Mouse (Mus musculus): ENCODE data around the gene Synj2. TPM values are rescaled to one million over a fixed set of nuclear protein-coding genes. Genes with fewer than 3 reads are reported as not detected.

Gene Synj2
- 21.5 TPM for total RNA-seq (2023)

DNA sequence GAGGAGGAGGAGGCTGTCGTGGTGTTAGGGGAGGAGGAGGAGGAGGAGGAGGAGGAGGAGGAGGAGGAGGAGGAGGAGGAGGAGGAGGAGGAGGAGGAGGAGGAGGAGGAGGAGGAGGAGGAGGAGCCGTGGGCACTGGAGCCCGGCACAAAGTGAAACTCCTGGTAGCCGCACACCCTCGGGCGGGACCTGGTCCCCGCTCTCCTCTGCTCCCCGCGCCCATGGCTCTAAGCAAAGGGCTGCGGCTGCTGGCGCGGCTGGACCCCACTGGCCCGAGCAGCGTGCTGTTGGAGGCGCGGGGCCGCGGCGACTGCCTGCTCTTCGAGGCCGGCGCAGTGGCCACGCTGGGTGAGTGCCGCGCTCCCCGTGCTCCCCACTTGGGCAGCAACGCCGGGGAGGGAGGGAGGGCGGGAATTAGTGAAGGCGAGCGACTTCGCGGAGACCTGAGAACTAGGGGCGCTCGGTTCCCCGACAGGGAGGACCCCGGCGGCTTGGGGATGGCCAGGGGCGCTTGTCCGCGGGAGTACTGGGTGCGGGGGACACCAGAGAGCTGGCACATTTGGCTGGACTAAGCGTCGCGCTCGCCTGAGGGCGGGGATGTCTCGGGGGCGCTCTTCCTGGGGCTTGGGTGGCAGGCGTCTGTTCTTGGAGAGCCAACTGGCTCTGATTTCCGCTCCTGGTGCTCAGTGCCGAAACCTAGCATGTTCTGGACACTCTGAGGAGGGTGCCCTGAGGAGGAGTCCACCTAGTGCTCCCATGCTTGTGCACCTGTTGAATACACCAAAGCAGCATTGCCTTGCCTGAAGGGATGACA is at the start of gene Synj2:
TSS of gene Synj2 (plus strand) at position 51 of the 814 bp plus-strand sequence.

DNA sequence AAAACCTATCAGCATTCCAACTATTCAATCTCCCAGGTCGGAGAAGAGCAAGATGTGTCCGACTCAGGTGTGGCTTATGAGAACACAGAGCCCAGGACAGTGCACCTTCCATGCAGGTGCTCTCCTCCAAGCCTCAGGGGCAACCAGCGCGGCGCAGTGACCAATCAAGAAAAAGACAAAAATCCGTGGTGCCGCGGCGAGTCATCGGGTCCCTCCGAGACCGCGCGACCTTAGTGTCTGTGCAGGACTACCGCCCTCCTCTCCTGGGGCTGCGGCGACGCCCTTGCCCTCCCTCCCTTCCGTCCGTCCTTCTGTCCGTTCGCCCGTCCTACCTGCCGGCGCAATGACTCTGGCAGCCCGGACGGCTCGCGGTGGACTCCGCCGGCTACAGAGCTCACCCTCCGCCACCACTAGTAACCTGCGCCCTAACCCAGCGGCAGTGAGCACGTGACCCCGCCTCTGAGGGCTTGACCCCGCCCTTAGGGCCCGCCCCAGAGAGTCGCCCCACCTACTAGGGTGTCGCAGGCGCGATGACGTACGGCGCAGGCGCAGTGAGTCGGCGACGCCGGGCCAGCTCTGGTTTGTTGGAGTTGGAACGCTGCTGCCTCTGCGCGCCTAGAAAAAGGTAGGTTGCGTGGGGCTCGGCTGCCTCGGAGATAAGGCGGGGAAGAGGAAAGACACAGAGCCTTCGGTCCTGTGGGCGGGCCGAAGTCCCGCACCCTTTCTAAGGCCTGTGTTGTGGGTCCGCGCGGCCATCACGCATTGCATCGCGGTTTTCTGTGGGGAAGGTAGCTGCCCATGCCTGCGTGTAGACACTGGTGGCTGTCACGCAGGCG is 138.4 kb downstream of the Synj2 start, which contains the start of the genes Serac1 and Gtf2h5:
TSS of gene Serac1 (minus strand) at position 455 of the 836 bp plus-strand sequence.
TSS of gene Gtf2h5 (plus strand) at position 500 of the 836 bp plus-strand sequence.

Other genes starting within 250 kb of the Synj2 start
- 9.3 TPM for gene Snx9, start 100.0 kb upstream of the Synj2 start, total RNA-seq (2023)
- gene Serac1, start 138.5 kb downstream of the Synj2 start, total RNA-seq (2023), result 8.5 TPM
- gene Gtf2h5, start 138.5 kb downstream of the Synj2 start, total RNA-seq (2023), result 47.3 TPM
- 104 TPM for gene Tulp4, start 165.2 kb downstream of the Synj2 start, total RNA-seq (2023)